Mouse (Mus musculus): ENCODE measurements around the gene Rnaseh2c. TPM values are rescaled to one million over a fixed set of nuclear protein-coding genes. Genes with fewer than 3 reads are reported as not detected.
A peak's percentile ranks its signal among the peaks of the same experiment; 100 is the strongest.

Rnaseh2c gene
- 77.8 TPM for polyA plus RNA-seq (2012; fragmentation: generic; extraction: Trizol)
- long read RNA-seq, experiment 1, transcript Rnaseh2c-201 (4 exons, 1,126 nt) = major isoform, 35 of 39 reads
- long read RNA-seq, experiment 1, partial matches to known transcripts = 2 of 39 reads
- long read RNA-seq, experiment 1, other reads (novel, unspliced or antisense) = 2 of 39 reads
- long read RNA-seq, experiment 2, transcript Rnaseh2c-201 (4 exons, 1,126 nt) = major isoform, 5 of 6 reads
- long read RNA-seq, experiment 2, partial matches to known transcripts = 0 of 6 reads
- long read RNA-seq, experiment 2, other reads (novel, unspliced or antisense) = 1 of 6 reads

- Histone ChIP-seq H3K36me3 (ENCODE audit: control insufficient read depth, insufficient read depth) (peaks cover 42% of the 10 kb centered on the region), H3ac (ENCODE audit: control insufficient read depth, insufficient read length, low read depth) (peak within 1 kb of the TSS; percentile 94), H3K79me3 (ENCODE audit: low read depth) (peaks cover 7% of the 10 kb centered on the region), H3K4me3 (ENCODE audit: insufficient read depth, poor library complexity, severe bottlenecking) (peak within 1 kb of the TSS; percentile 75), H3K79me2 (ENCODE audit: control insufficient read depth, insufficient read depth) (peaks cover 25% of the 10 kb centered on the region), H3K27me3 (ENCODE audit: control insufficient read depth, insufficient read depth, insufficient read length) (no peaks in the 10 kb centered on the region)
- TF ChIP-seq MYOG (IDR thresholded peaks at IDR 0.05; ENCODE audit: control insufficient read depth, extremely low read depth, insufficient read length) (no peak), FOSL1 (IDR thresholded peaks at IDR 0.05; ENCODE audit: insufficient read depth, low read length, poor library complexity, severe bottlenecking) (no peak), MAX (IDR thresholded peaks at IDR 0.05) (no peak), MYOD1 (IDR thresholded peaks at IDR 0.05; ENCODE audit: control insufficient read depth, insufficient read length, low read depth) (no peak), CTCF (IDR thresholded peaks at IDR 0.05; ENCODE audit: control insufficient read depth, insufficient read depth, insufficient read length) (no peak), USF1 (IDR thresholded peaks at IDR 0.05; ENCODE audit: low read depth) (no peak), CEBPB (IDR thresholded peaks at IDR 0.05; ENCODE audit: low read depth) (no peak)
Observed at GRCm38 (mm10) chr19:5601752-5602541, at the start of gene Rnaseh2c. Gene Rnaseh2c (plus strand): TSS chr19:5601873.

- peaks cover 31% of the 10 kb centered on the region for H3K27me3 ChIP-seq (ENCODE audit: control insufficient read depth, insufficient read depth, insufficient read length)
- TF ChIP-seq CTCF (IDR thresholded peaks at IDR 0.05; ENCODE audit: control insufficient read depth, insufficient read depth, insufficient read length) = no peak
- TF ChIP-seq MAX (IDR thresholded peaks at IDR 0.05) = no peak
- TF ChIP-seq FOSL1 (IDR thresholded peaks at IDR 0.05; ENCODE audit: insufficient read depth, low read length, poor library complexity, severe bottlenecking) = no peak
- TF ChIP-seq MYOD1 (IDR thresholded peaks at IDR 0.05; ENCODE audit: control insufficient read depth, insufficient read length, low read depth) = no peak
- TF ChIP-seq CEBPB (IDR thresholded peaks at IDR 0.05; ENCODE audit: low read depth) = no peak
- no peak for TF ChIP-seq MYOG (IDR thresholded peaks at IDR 0.05; ENCODE audit: control insufficient read depth, extremely low read depth, insufficient read length)
- no peak for TF ChIP-seq USF1 (IDR thresholded peaks at IDR 0.05; ENCODE audit: low read depth)
- no peaks in the 10 kb centered on the region for H3K79me3 ChIP-seq (ENCODE audit: low read depth)
- H3ac ChIP-seq (ENCODE audit: control insufficient read depth, insufficient read length, low read depth) = no peak overlapping the region
- H3K36me3 ChIP-seq (ENCODE audit: control insufficient read depth, insufficient read depth) = no peaks in the 10 kb centered on the region
- H3K79me2 ChIP-seq (ENCODE audit: control insufficient read depth, insufficient read depth) = no peaks in the 10 kb centered on the region
- H3K4me3 ChIP-seq (ENCODE audit: insufficient read depth, poor library complexity, severe bottlenecking) = no peak overlapping the region
Observed at GRCm38 (mm10) chr19:5553802-5554201, 47.9 kb upstream of the Rnaseh2c start.

- H3K4me3 ChIP-seq (ENCODE audit: insufficient read depth, poor library complexity, severe bottlenecking) = no peak overlapping the region
- no peak overlapping the region for H3ac ChIP-seq (ENCODE audit: control insufficient read depth, insufficient read length, low read depth)
- no peak for TF ChIP-seq MYOD1 (IDR thresholded peaks at IDR 0.05; ENCODE audit: control insufficient read depth, insufficient read length, low read depth)
- TF ChIP-seq MAX (IDR thresholded peaks at IDR 0.05) = no peak
- TF ChIP-seq USF1 (IDR thresholded peaks at IDR 0.05; ENCODE audit: low read depth) = no peak
- no peak for TF ChIP-seq FOSL1 (IDR thresholded peaks at IDR 0.05; ENCODE audit: insufficient read depth, low read length, poor library complexity, severe bottlenecking)
- no peak for TF ChIP-seq CTCF (IDR thresholded peaks at IDR 0.05; ENCODE audit: control insufficient read depth, insufficient read depth, insufficient read length)
- no peak for TF ChIP-seq MYOG (IDR thresholded peaks at IDR 0.05; ENCODE audit: control insufficient read depth, extremely low read depth, insufficient read length)
- no peak for TF ChIP-seq CEBPB (IDR thresholded peaks at IDR 0.05; ENCODE audit: low read depth)
- H3K27me3 ChIP-seq (ENCODE audit: control insufficient read depth, insufficient read depth, insufficient read length) = peaks cover 35% of the 10 kb centered on the region
- no peaks in the 10 kb centered on the region for H3K79me2 ChIP-seq (ENCODE audit: control insufficient read depth, insufficient read depth)
- H3K36me3 ChIP-seq (ENCODE audit: control insufficient read depth, insufficient read depth) = no peaks in the 10 kb centered on the region
- no peaks in the 10 kb centered on the region for H3K79me3 ChIP-seq (ENCODE audit: low read depth)
Observed at GRCm38 (mm10) chr19:5554212-5554611, 47.5 kb upstream of the Rnaseh2c start.

- Histone ChIP-seq H3K36me3 (ENCODE audit: control insufficient read depth, insufficient read depth) (no peaks in the 10 kb centered on the region), H3K4me3 (ENCODE audit: insufficient read depth, poor library complexity, severe bottlenecking) (no peak overlapping the region), H3K79me3 (ENCODE audit: low read depth) (no peaks in the 10 kb centered on the region), H3ac (ENCODE audit: control insufficient read depth, insufficient read length, low read depth) (no peak overlapping the region), H3K27me3 (ENCODE audit: control insufficient read depth, insufficient read depth, insufficient read length) (peaks cover 56% of the 10 kb centered on the region), H3K79me2 (ENCODE audit: control insufficient read depth, insufficient read depth) (no peaks in the 10 kb centered on the region)
- TF ChIP-seq MAX (IDR thresholded peaks at IDR 0.05) (no peak), MYOG (IDR thresholded peaks at IDR 0.05; ENCODE audit: control insufficient read depth, extremely low read depth, insufficient read length) (no peak), CEBPB (IDR thresholded peaks at IDR 0.05; ENCODE audit: low read depth) (no peak), CTCF (IDR thresholded peaks at IDR 0.05; ENCODE audit: control insufficient read depth, insufficient read depth, insufficient read length) (no peak), USF1 (IDR thresholded peaks at IDR 0.05; ENCODE audit: low read depth) (no peak), MYOD1 (IDR thresholded peaks at IDR 0.05; ENCODE audit: control insufficient read depth, insufficient read length, low read depth) (no peak)
Observed at GRCm38 (mm10) chr19:5558169-5558568, 43.5 kb upstream of the Rnaseh2c start.

GRCm38 (mm10) chr19:5558770-5559169 lies 42.9 kb upstream of the Rnaseh2c start:
- no peaks in the 10 kb centered on the region for H3K79me2 ChIP-seq (ENCODE audit: control insufficient read depth, insufficient read depth)
- no peak overlapping the region for H3K4me3 ChIP-seq (ENCODE audit: insufficient read depth, poor library complexity, severe bottlenecking)
- TF ChIP-seq CTCF (IDR thresholded peaks at IDR 0.05; ENCODE audit: control insufficient read depth, insufficient read depth, insufficient read length) (no peak), MYOG (IDR thresholded peaks at IDR 0.05; ENCODE audit: control insufficient read depth, extremely low read depth, insufficient read length) (no peak), FOSL1 (IDR thresholded peaks at IDR 0.05; ENCODE audit: insufficient read depth, low read length, poor library complexity, severe bottlenecking) (no peak), MYOD1 (IDR thresholded peaks at IDR 0.05; ENCODE audit: control insufficient read depth, insufficient read length, low read depth) (no peak), MAX (IDR thresholded peaks at IDR 0.05) (no peak), USF1 (IDR thresholded peaks at IDR 0.05; ENCODE audit: low read depth) (no peak), CEBPB (IDR thresholded peaks at IDR 0.05; ENCODE audit: low read depth) (no peak)
- peaks cover 56% of the 10 kb centered on the region for H3K27me3 ChIP-seq (ENCODE audit: control insufficient read depth, insufficient read depth, insufficient read length)
- no peaks in the 10 kb centered on the region for H3K79me3 ChIP-seq (ENCODE audit: low read depth)
- H3ac ChIP-seq (ENCODE audit: control insufficient read depth, insufficient read length, low read depth) = no peak overlapping the region
- H3K36me3 ChIP-seq (ENCODE audit: control insufficient read depth, insufficient read depth) = no peaks in the 10 kb centered on the region

Measured in C2C12 (cell line).